Mouse (Mus musculus) left cerebral cortex, postnatal 36 days (tissue): ENCODE results near the gene Zfp746. TPM values are rescaled to one million over a fixed set of nuclear protein-coding genes. Genes with fewer than 3 reads are reported as not detected.
A peak's percentile ranks its signal among the peaks of the same experiment; 100 is the strongest.

ENCODE experiments used
- DNase-seq, 2 experiments: peaks; one replicate each; pipeline ENCODE4 v3.0.0; 2021 to 2022; ENCODE audit warnings: low spot score in 2 of 2, mixed read lengths in 1 of 2
- intact Hi-C: fragments of 180-260 bp; cut with DNase I; formaldehyde crosslinking; loops from one replicate; pipeline ENCODE4 v1.15.1; 2025
- microRNA-seq: library from miRNA; unstranded; fragments of <30 nt; microRNA quantifications from one replicate; pipeline ENCODE4 v1.2.0, GENCODE M21; 2022
- total RNA-seq, 2 experiments: library from RNA; stranded (reverse); gene quantifications; 2 replicates each; pipeline ENCODE4 v1.2.3; 2021

Zfp746 gene
- total RNA-seq, 2 experiments from 2014 or later: 31.3 to 32.5 TPM

DNA sequence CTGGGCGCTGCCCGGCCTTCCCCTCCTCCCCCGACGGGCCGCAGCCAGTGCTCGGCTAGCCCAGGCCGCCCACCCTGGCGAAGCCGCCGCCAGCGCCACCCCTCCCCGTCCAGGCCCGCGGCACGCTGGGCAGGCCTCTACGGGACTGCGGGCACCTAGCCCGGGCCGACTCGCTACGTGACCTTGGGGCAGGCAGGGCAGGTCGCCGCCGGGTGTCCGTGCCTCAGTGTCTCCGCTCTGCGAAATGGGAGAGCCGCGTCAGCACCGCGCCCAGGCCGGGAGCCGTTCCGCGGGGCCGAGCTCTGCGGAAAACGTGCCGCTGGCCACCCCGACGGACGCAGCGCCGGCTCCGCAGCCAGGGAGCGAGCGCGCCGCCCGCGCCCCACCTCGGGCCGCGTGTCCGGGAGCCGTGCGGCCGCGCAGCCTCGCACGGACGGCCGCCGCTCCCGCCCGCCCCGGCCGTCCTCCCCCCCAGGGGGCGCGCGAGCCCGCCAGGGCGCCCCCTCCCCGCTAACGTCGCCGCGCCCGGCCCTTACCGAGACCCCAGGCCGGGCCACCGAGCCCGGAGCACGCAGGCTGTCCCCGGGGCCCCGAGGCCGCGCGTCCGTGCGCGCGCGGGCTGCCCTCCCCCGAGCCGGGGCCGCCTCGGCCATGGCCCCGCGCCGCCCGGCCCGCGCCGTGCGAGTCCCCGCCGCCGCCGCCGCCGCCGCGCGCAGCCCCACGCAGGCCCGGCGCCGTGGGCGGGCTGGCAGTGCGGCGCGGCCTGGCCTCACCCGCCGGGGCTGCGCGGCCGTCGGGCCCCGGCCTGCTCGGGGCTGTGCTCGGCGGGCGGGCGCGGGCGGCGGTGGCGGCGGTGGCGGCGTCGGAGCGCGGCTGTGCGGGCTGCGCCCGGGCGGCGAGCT, 38.7 kb downstream of the Zfp746 start:
- DNase-seq: peak; percentile 28 to 61
- intact Hi-C loops: loop anchor here (2.0 kb wide), 1 partner anchor 37 kb away; no protein-coding TSS in a partner anchor

DNA sequence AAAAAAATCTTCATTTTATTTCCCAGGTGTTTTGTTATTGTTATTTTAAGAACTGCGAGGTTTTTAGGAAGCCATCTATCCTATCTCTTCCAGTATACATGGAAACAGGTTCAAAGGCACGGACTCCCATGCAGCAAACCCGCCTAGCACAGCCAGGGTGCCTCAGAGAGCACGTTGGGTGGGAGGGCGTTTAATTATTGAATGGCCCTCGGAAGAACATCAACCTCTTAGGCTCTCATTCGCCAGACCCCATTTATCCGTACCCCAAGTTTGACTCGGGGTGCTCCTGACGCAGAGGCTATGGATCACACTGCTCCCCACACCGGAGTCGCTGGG, 39.3 kb downstream of the Zfp746 start:
- DNase-seq: no peak
- intact Hi-C loops: no loop called here

DNA sequence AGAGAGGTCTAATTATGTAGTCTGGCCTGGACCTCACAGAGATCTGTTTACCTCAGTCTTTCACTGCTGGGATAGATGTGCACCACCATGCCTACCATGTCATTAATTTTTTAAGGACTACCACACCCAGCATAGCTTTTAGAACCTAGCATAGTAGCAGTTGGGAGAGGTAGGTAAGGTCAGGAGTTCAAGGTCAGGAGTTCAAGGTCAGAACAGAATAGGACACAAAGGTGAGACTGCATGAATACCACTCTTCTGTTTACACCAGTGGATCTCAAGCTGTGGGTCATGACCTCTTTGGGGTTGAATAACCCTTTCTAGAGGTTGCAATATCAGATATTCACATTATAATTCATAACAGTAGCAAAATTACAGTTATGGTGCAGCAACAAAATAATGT, 53.7 kb downstream of the Zfp746 start:
- DNase-seq: no peak
- intact Hi-C loops: no loop called here

DNA sequence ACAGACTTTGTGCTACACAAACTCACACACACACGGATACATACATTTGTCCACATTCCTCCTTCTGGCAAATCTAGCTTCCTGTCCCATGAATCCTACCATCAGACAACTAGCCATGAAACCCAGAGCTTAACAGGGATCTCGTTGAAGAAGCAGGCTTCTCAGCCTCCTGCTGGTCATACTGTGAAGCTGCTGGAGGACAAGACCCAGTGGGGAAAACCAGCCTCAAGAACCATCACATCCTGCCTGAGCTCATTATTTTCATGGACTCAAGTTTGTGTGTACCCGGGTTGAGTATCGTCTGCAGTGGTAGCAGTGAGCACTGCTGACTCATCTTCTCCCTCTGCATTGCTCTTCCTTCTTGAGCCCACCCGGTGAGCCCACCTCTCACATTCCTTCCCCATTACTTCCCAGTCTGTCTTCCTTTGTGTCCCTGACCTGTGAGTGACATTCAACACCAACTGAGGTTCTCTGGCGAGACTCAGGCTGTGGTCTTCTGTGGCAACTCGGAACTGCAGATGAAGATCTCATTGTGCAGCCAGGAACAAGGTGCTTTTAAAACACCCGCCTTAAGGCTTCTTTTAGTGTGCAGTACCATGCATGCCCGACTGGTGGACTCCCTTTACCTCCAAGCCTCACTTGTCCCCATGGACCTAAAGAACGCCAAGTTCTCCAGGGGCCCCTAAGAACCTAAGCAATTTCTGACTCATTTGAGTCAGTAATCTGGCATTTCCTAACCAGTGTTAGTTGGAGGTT, 60.3 kb downstream of the Zfp746 start:
- intact Hi-C loops: no loop called here
- DNase-seq: no peak

DNA sequence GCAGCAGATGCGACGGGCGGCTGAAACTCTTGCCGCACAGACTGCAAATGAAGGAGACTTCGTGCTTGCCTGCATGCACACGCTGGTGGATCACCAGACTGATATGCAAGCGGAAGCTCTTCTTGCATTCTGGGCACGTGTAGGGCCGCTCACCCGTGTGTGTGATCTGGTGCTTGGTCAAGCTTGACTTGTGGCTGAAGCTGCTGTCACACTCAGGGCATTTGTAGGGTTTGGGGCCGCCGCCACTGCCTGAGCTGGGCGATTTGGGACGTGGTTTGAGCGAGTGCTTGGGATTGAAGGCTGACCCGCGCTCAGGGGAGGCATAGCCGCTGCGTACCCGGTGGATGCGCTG, 61.4 kb downstream of the Zfp746 start:
- intact Hi-C loops: no loop called here
- no peak for DNase-seq

DNA sequence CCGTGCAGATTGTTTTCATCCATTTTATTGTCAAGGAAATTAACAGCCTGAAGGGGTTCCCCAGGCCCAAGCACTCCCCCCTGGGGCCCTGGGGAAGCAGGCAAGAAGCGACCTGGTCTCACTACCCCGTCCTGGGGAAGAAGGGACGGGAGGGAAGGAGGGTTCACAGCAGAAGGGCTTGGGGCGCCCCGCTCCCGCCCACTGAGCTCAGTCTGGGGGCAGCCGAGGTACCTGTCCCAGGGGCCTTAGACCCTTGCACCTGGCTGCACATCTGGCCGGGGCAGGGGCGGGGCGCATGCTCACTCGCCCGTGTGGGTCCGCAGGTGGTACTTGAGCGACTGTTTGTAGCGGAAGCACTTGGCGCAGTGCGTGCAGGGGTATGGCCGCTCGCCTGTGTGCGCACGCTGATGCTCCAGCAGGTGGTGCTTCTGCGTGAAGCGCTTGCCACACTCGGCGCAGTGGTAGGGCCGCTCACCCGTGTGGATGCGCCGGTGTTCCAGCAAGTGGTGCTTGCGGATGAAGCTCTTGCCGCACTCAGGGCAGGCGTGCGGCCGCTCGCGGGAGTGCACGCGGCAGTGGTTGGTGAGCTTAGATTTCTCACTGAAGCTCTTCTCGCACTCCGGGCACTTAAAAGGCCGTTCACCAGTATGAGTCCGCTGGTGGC, 61.9 kb downstream of the Zfp746 start:
- intact Hi-C loops: no loop called here
- peak in 1 of 2 experiments; percentile 18 for DNase-seq

DNA sequence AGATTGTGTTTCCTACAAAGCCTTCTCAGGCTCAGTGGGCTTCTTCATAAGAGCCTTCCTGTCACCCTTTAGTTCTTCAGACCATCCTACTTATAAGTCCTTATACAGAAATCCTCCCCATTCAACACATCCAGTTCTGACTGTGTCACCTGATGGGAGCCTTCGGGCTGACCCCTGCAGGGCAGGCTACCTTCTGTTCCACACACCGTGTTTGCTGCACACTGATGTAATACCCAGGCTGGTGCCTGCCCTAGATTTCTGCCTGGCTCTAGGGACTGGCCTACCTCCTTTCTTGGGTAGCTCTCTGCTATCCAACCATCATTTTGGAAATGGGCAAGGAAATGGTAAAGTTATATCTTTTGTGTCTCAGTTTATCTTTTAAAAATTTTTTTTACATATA, 63.7 kb downstream of the Zfp746 start:
- no peak for DNase-seq
- intact Hi-C loops: no loop called here

DNA sequence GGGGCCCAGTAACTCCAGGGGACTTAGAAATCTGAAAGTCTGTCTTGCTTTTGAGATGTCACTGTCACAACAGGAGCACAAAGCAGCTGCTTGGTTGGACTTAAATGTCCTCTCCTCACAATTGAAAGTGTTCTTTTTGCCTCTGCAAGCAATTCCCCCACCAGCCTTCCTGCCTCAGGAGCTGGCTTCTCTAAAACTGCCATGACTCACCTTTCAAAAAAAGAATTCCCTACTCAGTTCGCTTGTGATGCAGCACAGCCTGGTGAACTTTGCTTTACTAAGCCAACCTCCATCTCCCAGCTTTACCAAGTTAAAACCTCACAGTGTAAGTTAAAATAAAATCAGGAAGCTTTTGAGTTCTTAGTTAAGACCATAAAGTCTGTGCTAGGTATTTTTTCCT, 64.7 kb downstream of the Zfp746 start:
- intact Hi-C loops: no loop called here
- no peak for DNase-seq

DNA sequence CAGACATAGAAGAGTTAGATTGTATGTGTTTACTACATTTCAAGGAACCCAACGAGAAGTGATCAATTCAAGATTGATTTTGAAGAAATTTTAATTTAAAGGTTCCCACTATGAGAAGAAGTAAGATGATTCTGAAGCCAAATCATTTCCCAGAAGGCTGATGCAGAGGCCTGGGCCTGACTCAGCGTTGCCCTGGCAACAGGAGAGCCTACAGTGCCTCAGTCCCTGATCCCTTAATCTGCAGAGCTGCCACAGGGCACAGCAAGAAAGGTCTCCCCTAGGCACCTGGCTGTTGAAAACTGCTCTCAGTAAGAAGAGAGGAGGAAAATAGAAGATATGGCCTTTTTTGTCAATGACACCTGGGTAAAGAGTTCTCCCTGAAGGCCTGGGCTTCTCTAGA, 66.4 kb downstream of the Zfp746 start:
- intact Hi-C loops: no loop called here
- DNase-seq: no peak

DNA sequence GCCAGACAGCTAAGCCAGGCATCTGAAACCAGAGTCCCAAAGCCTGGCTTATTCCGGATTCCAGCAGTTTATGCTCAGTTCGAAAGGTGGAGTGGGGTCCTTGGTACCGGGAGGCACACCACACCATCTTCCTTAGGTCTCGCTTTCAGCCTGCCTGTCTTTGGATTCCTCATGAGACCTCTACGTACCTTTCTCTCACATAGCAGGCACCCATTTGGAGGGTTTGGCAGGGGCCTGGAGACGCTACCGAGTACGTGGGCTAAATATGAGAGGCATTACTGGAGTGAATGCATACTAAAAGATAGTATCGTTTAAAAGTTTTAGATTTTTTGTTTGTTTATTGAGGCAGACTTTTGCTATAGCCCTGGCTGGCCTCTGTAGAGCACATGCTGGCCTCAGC, 69.6 kb downstream of the Zfp746 start:
- intact Hi-C loops: no loop called here
- no peak for DNase-seq

DNA sequence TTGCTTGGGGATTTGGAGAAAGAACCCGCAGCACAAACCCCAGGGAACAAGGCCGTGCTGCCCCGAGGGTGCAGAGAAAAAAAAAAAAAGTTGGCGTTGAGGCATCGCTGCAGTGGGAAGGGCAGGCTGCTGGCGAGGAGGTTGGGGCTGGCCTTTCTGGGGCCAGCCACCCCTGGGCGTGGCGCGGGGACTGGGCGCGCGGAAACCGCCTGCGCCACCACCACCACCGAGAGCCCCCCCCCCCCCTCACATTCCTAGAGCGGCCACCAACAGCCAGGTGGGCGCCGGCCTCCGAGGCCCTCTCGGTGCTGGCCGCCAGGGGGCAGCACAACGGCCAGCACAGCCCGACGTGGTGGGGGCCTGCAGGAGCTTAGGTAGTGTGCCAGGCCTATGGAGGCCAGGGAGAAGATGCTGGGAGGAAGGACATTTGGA, 70.3 kb downstream of the Zfp746 start:
- DNase-seq: peak in 1 of 2 experiments; percentile 59

More for the DNA sequence above, 70.3 kb downstream of the Zfp746 start:
- intact Hi-C loops: no loop called here

Small RNA genes lying within 50 kb of the gene (microRNA-seq; reads per million reads assigned to microRNA genes)
- not detected for gene Gm24563

Other genes starting within 250 kb of the Zfp746 start
- 10 to 100 TPM; 14.0 to 14.8 TPM for gene Zfp282, start 209.4 kb downstream of the Zfp746 start, total RNA-seq
- gene Zfp212, start 166.1 kb downstream of the Zfp746 start, total RNA-seq: 10 to 100 TPM; 16.6 to 19.5 TPM
- 10 to 100 TPM; 19.8 to 20.8 TPM for gene Zfp956, start 133.2 kb downstream of the Zfp746 start, total RNA-seq
- 10 to 100 TPM; 29.7 to 37.4 TPM for gene Zfp777, start 37.7 kb downstream of the Zfp746 start, total RNA-seq